26 mouse cellular contexts compared by ENCODE assay signal in genomic region chr19:57217161-57217560, GRCm38 (mm10).
"Had no signal": no experiment of that assay in that cellular context is flagged by ENCODE, and none has a peak within 500 bp of the region (broad histone marks: within the 10 kb centered on the region; RNA-seq: fewer than 3 reads in every experiment).

No protein-coding gene starts in this region.

- H3K27ac ChIP-seq: gastrocnemius, adult 2 months; heart, embryonic 10.5 days; hindbrain, embryonic 10.5 days; hindbrain, embryonic 12.5 days; hindbrain, embryonic 14.5 days; intestine, embryonic 15.5 days; layer of hippocampus, adult 2 months; left cerebral cortex, adult 2 months; limb, embryonic 10.5 days; limb, embryonic 12.5 days; liver, embryonic 13.5 days had no signal

- H3K4me3 ChIP-seq: gastrocnemius, adult 2 months; heart, adult 2 months; heart, embryonic 10.5 days; heart, embryonic 12.5 days; hindbrain, embryonic 10.5 days; hindbrain, embryonic 12.5 days; intestine, embryonic 15.5 days; layer of hippocampus, adult 2 months; left cerebral cortex, adult 2 months; limb, embryonic 10.5 days; limb, embryonic 12.5 days; liver, embryonic 13.5 days had no signal

- H3K27me3 ChIP-seq: hindbrain, embryonic 12.5 days; intestine, embryonic 15.5 days; limb, embryonic 12.5 days; liver, embryonic 13.5 days had no signal

- H3K9me3 ChIP-seq: heart, embryonic 10.5 days; heart, embryonic 12.5 days; hindbrain, embryonic 10.5 days; hindbrain, embryonic 12.5 days; intestine, embryonic 15.5 days; limb, embryonic 10.5 days; limb, embryonic 12.5 days; liver, embryonic 13.5 days had no signal

- H3K36me3 ChIP-seq: heart, embryonic 10.5 days; heart, embryonic 12.5 days; hindbrain, embryonic 10.5 days; hindbrain, embryonic 12.5 days; intestine, embryonic 15.5 days; limb, embryonic 10.5 days; limb, embryonic 12.5 days; liver, embryonic 13.5 days had no signal

- H3K9ac ChIP-seq: heart, embryonic 12.5 days; hindbrain, embryonic 12.5 days; hindbrain, embryonic 14.5 days; intestine, embryonic 15.5 days; limb, embryonic 12.5 days; liver, embryonic 13.5 days had no signal

- ATAC-seq: hindbrain, embryonic 16.5 days; inflammation-experienced regulatory T-cells, adult 6 months; intestine, embryonic 15.5 days; intestine, postnatal 0 days had no signal

- DNase-seq: gastrocnemius, adult 2 months; gastrocnemius, postnatal 10 days; gastrocnemius, postnatal 36 days; heart, postnatal 10 days; heart, postnatal 4 days; kidney, adult 18-20 months; kidney, adult 8-10 months; kidney, postnatal 10 days; kidney, postnatal 25 days; kidney, postnatal 4 days; liver; liver, embryonic 13.5 days had no signal
